Mouse (Mus musculus) gastrocnemius, adult 8-10 months (tissue): ENCODE measurements around the gene Nfia. TPM values are rescaled to one million over a fixed set of nuclear protein-coding genes. Genes with fewer than 3 reads are reported as not detected.

ENCODE experiments used
- DNase-seq, 2 experiments: peaks; one replicate each; pipeline ENCODE4 v3.0.0; 2022; ENCODE audit warnings: low spot score in 2 of 2
- total RNA-seq, 4 experiments: library from RNA; stranded (reverse); gene quantifications; 2 replicates each; pipeline ENCODE4 v1.2.4; 2022

Gene Nfia
- total RNA-seq, 4 experiments from 2014 or later: 53.6 to 64.5 (median 57.1) TPM

GRCm38 (mm10) chr4:98051326-98051725 is 278.8 kb downstream of the Nfia start:
- DNase-seq: no peak

DNA sequence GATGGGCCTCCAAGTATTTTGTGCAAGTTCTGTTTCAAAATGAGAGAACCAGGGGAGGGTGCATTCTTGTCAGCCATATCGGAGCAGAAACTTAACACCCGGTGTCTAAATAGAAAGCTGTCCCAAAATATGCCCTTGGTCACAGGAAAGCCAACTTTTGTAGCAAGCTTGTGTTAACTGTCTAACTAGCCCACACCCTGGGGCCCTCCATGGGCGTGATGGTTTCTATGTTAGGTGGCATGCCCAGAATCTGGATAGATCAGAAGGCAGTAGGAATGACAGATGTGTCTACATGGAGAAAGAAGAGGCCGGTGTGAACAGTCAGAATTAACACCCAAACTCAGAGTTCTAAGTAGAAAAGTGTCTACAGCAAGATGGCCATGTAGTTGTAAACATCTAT is 282.5 kb downstream of the Nfia start:
- no peak for DNase-seq

GRCm38 (mm10) chr4:98056396-98057020 is 284.0 kb downstream of the Nfia start:
- no peak for DNase-seq

DNA sequence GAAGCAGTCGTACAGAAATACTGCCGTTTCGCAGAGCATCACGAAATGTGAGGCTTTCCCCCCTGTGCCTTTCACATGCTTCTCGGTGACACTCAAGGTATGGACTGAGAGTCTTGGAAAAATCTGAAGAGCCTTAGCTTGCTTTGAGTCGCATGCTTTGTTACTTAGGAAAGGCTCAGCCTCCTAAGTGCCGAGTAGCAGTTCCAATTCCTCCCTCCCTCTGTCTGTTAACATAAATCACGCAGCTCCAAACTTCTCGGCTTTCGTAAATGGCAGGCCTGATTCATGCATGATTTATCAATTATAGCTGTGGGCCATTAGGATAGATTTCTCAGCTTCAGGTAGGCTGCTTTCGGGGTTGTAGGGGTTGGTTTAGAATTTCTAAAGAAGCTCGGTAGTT is 284.7 kb downstream of the Nfia start:
- no peak for DNase-seq

DNA sequence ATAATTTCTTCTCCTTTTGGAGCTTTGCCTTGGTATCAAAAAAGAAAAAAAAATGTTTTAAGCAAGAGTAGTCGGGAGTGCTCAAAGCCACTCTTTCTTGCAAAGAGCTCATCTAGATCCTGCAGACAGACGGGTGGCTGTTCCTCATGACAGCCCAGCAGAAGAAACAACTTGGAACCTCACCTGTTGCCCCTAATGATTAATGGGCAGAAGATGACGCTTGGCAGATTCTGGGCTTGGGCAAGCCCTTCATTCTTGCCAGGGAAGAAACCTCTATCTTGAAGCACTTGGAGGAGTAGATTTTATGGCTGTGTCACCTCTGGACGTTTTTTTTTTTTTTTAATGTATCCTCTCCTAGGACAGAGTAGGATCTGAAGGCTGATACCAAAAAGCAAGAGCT is 285.2 kb downstream of the Nfia start:
- peak; percentile 11 to 50 for DNase-seq

DNA sequence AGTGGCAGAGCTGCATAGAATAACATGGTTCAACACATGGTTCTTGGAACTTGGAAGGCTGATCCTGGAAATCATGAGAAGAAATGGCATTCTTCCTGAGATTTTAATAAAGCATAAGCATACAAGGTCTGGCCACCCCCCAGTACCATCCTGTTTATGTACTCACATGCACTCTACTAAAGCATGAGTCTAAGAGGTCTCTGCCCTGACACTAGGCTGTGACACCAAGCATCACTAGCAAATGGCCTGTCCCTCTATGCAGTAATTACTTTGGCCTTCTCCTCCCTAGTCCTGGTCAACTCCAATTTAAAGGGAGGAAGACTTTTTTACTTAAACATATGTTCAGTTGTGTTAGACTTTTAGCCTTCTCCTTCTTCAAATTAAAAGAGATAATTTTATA is 285.6 kb downstream of the Nfia start:
- DNase-seq: no peak

- DNase-seq: no peak
Observed at GRCm38 (mm10) chr4:98060601-98061000, 288.1 kb downstream of the Nfia start.

DNA sequence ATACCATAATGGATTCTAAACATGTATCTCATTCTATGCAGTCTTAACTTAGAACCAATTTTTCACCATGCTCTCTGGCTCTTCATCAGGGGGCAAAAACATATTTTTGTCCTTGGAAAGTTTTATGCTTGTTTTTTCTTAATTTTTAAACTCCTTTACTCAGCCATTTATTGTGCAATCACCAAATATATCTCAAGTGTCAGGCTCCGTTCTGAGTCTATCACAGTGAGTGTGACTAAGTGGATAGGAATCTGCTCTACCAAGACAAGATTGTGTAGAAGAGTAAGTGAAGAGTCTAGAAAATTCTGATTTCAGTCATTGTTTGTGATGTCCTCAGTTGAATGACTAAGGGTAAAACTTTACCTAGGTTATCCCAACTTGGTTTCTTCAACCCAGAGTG is 288.6 kb downstream of the Nfia start:
- DNase-seq: no peak

DNA sequence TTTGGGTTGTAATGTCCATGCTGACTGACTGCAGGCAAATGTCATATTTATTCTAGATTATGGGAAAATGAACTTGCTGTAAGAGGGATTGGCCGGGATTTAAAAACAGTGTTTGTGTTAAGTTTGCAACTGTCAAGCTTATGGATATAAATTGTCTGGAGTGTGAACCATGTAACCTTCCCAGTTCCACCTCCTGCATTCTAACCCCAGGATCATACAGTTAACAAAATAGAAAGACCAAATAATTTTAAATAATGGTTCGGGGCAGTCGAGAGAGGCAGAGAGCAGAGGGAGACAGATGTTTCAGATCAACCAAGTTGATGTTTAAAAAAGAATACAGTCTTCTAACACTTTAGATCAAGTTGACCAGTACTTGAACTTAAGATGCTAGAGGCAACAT is 290.7 kb downstream of the Nfia start:
- DNase-seq: no peak

DNA sequence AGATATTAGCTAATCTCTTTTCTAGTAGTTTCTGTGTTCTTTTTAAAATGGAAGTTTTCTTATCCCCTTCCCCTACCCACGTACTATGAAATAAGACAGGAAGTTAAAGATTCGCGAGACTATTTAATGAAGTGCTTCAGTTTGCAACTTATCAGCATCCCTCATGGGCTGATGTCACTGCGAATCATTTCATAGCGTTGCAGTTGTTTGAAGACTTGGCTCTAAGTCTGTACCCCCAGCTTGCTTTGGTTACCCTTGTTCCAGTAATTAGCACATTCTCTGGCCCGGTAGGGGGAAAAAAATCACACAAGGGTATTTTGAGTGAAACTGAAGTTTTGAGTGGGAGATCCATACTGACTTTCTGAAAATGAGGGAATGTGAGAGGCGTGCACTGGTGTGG is 303.6 kb downstream of the Nfia start:
- DNase-seq: no peak

GRCm38 (mm10) chr4:98076624-98077023 is 304.1 kb downstream of the Nfia start:
- no peak for DNase-seq

DNA sequence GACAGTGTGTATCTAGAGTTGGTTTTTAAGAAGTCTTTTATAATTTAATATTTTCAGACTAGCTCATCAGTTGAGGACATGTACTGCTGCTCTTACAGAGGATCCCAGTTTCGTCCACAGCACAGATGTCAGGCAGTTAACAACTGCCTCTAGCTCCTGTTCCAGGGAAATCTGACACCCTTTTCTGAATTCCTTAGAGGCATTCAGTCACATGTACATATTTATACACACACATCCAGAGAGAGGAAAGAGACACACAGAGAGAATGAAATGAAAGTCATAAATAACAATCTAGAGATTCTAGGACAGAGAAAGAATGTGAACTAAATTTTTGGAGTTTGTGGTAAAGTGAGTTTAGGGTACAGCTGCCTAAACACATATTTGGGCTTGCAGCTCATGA is 308.1 kb downstream of the Nfia start:
- no peak for DNase-seq

GRCm38 (mm10) chr4:98081962-98082361 is 309.4 kb downstream of the Nfia start:
- no peak for DNase-seq

GRCm38 (mm10) chr4:98082512-98082911 is 310.0 kb downstream of the Nfia start:
- DNase-seq: no peak

- no peak for DNase-seq
Observed at GRCm38 (mm10) chr4:98085060-98085459, 312.5 kb downstream of the Nfia start.

DNA sequence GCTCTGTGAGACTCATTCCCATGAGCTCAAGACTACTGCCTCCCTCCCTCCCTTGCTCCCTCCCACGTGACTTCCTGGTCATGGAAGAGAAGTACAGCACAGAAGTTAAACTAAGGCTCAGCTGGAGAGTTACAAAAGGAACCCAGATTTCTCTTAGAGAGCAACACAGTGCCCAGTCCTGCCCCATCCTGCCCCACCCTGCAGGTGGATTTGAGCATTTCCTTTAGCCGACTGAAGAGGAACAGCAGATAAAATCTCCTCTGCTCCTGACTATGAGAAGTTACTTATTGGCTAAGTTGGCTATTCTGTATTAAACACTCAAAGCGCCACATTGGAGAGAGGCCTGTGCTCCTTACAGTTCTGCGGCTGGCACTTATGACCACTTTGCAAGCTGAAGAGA is 314.4 kb downstream of the Nfia start:
- DNase-seq: no peak

DNA sequence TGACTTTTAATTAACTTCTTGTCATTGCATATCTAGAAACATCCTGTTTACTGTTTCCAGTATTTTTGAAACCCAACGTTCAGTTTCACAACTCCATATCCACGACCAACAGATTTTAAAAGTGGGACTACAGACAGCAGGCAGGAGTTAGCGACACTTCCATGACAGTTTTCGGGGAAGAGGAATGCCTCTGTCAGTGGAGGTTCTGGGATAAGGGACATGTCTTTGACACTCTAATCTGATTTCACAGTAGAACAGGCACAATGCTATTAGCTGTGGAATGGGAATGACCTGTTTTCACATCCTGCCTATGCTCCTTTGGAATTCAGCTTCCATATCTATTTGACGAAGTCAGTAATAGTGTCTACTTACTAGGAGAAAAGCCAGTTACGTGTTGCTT is 317.5 kb downstream of the Nfia start:
- DNase-seq: no peak

GRCm38 (mm10) chr4:98090586-98090985 is 318.1 kb downstream of the Nfia start:
- DNase-seq: no peak

GRCm38 (mm10) chr4:98091368-98091827 is 318.9 kb downstream of the Nfia start:
- peak; percentile 51 to 52 for DNase-seq

- no peak for DNase-seq
Observed at GRCm38 (mm10) chr4:98091901-98092472, 319.5 kb downstream of the Nfia start.

GRCm38 (mm10) chr4:98094112-98094805 is 321.7 kb downstream of the Nfia start:
- DNase-seq: no peak

DNA sequence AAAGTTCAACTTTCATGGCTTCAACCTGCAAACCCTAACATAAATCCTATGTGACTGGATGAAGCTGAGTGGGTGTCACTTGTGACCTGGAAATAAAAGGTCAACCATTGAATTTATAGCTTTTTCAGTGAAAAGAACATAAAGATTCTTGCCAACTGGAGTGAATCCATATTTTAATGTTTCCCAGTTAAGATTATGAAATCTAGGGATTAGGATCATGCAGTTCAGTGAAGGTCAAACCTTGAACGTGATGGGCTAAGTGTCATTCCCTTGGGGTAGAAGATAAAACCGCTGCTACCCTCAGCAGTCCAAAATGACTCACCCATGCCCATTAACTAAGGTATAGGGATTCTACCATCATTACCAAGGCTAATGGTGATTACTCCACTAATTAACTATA is 322.5 kb downstream of the Nfia start:
- DNase-seq: no peak

GRCm38 (mm10) chr4:98097013-98097566 is 324.6 kb downstream of the Nfia start:
- no peak for DNase-seq
